Mouse (Mus musculus): ENCODE results near the gene Slc35c1. TPM values are rescaled to one million over a fixed set of nuclear protein-coding genes. Genes with fewer than 3 reads are reported as not detected.

Gene Slc35c1
- polyA plus RNA-seq, 1 experiment = 29.6 TPM

GRCm38 (mm10) chr2:92494423-92494822, 34.1 kb upstream of the Slc35c1 start:
- Histone ChIP-seq H3K27ac (ENCODE audit: insufficient read depth, low read depth, low read length) (no peak overlapping the region), H3K36me3 (ENCODE audit: control insufficient read depth, insufficient read depth, low read length) (no peaks in the 10 kb centered on the region), H3K4me3 (ENCODE audit: insufficient read depth, low read depth, low read length) (no peak overlapping the region), H3K27me3 (replicated peaks; ENCODE audit: control insufficient read depth, insufficient read depth, low read length) (no peaks in the 10 kb centered on the region), H3K4me1 (ENCODE audit: control insufficient read depth, insufficient read depth, low read length) (no peaks in the 10 kb centered on the region)
- DNase-seq = no peak
- 45% methylated on average over 8 of the region's 8 CpGs for WGBS
- no peak for TF ChIP-seq CTCF (conservative IDR thresholded peaks at IDR 0.05; ENCODE audit: insufficient read depth, insufficient read length, low read depth, low read length)
- no peak for TF ChIP-seq POLR2A (IDR thresholded peaks at IDR 0.05; ENCODE audit: low read depth, low read length)

- Histone ChIP-seq H3K4me1 (ENCODE audit: control insufficient read depth, insufficient read depth, low read length) (no peaks in the 10 kb centered on the region), H3K4me3 (ENCODE audit: insufficient read depth, low read depth, low read length) (no peak overlapping the region), H3K27me3 (replicated peaks; ENCODE audit: control insufficient read depth, insufficient read depth, low read length) (no peaks in the 10 kb centered on the region), H3K27ac (ENCODE audit: insufficient read depth, low read depth, low read length) (no peak overlapping the region), H3K36me3 (ENCODE audit: control insufficient read depth, insufficient read depth, low read length) (no peaks in the 10 kb centered on the region)
- no peak for DNase-seq
- WGBS = 45% methylated on average over 15 of the region's 15 CpGs
- TF ChIP-seq CTCF (conservative IDR thresholded peaks at IDR 0.05; ENCODE audit: insufficient read depth, insufficient read length, low read depth, low read length) (no peak), POLR2A (IDR thresholded peaks at IDR 0.05; ENCODE audit: low read depth, low read length) (no peak)
These were observed 33.5 kb upstream of the Slc35c1 start for GRCm38 (mm10) chr2:92493656-92494390.

GRCm38 (mm10) chr2:92491950-92492501, 31.7 kb upstream of the Slc35c1 start:
- 40% methylated on average over 12 of the region's 12 CpGs for WGBS
- DNase-seq = peak; percentile 56
- no peaks in the 10 kb centered on the region for H3K36me3 ChIP-seq (ENCODE audit: control insufficient read depth, insufficient read depth, low read length)
- H3K27ac ChIP-seq (ENCODE audit: insufficient read depth, low read depth, low read length) = no peak overlapping the region
- H3K4me1 ChIP-seq (ENCODE audit: control insufficient read depth, insufficient read depth, low read length) = no peaks in the 10 kb centered on the region
- TF ChIP-seq POLR2A (IDR thresholded peaks at IDR 0.05; ENCODE audit: low read depth, low read length) (no peak), CTCF (conservative IDR thresholded peaks at IDR 0.05; ENCODE audit: insufficient read depth, insufficient read length, low read depth, low read length) (no peak)
- H3K4me3 ChIP-seq (ENCODE audit: insufficient read depth, low read depth, low read length) = no peak overlapping the region
- H3K27me3 ChIP-seq (replicated peaks; ENCODE audit: control insufficient read depth, insufficient read depth, low read length) = no peaks in the 10 kb centered on the region

- Histone ChIP-seq H3K36me3 (ENCODE audit: control insufficient read depth, insufficient read depth, low read length) (no peaks in the 10 kb centered on the region), H3K27ac (ENCODE audit: insufficient read depth, low read depth, low read length) (no peak overlapping the region), H3K4me3 (ENCODE audit: insufficient read depth, low read depth, low read length) (no peak overlapping the region), H3K4me1 (ENCODE audit: control insufficient read depth, insufficient read depth, low read length) (no peaks in the 10 kb centered on the region; the same call in 1 of the 2 replicates), H3K27me3 (replicated peaks; ENCODE audit: control insufficient read depth, insufficient read depth, low read length) (no peaks in the 10 kb centered on the region)
- WGBS = 80% methylated on average over 10 of the region's 10 CpGs
- no peak for DNase-seq
- TF ChIP-seq CTCF (conservative IDR thresholded peaks at IDR 0.05; ENCODE audit: insufficient read depth, insufficient read length, low read depth, low read length) (no peak), POLR2A (IDR thresholded peaks at IDR 0.05; ENCODE audit: low read depth, low read length) (no peak)
These were observed 30.2 kb upstream of the Slc35c1 start for GRCm38 (mm10) chr2:92490541-92490940.

GRCm38 (mm10) chr2:92487791-92488190, 27.5 kb upstream of the Slc35c1 start:
- no peaks in the 10 kb centered on the region for H3K36me3 ChIP-seq (ENCODE audit: control insufficient read depth, insufficient read depth, low read length)
- no peak for DNase-seq
- WGBS = 85% methylated on average over 8 of the region's 8 CpGs
- no peak overlapping the region for H3K4me3 ChIP-seq (ENCODE audit: insufficient read depth, low read depth, low read length)
- H3K27me3 ChIP-seq (replicated peaks; ENCODE audit: control insufficient read depth, insufficient read depth, low read length) = no peaks in the 10 kb centered on the region
- TF ChIP-seq CTCF (conservative IDR thresholded peaks at IDR 0.05; ENCODE audit: insufficient read depth, insufficient read length, low read depth, low read length) (no peak), POLR2A (IDR thresholded peaks at IDR 0.05; ENCODE audit: low read depth, low read length) (no peak)
- no peaks in the 10 kb centered on the region; the same call in 1 of the 2 replicates for H3K4me1 ChIP-seq (ENCODE audit: control insufficient read depth, insufficient read depth, low read length)
- H3K27ac ChIP-seq (ENCODE audit: insufficient read depth, low read depth, low read length) = no peak overlapping the region

GRCm38 (mm10) chr2:92486911-92487310, 26.6 kb upstream of the Slc35c1 start:
- no peak for DNase-seq
- Histone ChIP-seq H3K36me3 (ENCODE audit: control insufficient read depth, insufficient read depth, low read length) (no peaks in the 10 kb centered on the region), H3K4me3 (ENCODE audit: insufficient read depth, low read depth, low read length) (no peak overlapping the region), H3K4me1 (ENCODE audit: control insufficient read depth, insufficient read depth, low read length) (no peaks in the 10 kb centered on the region; the same call in 1 of the 2 replicates), H3K27ac (ENCODE audit: insufficient read depth, low read depth, low read length) (no peak overlapping the region), H3K27me3 (replicated peaks; ENCODE audit: control insufficient read depth, insufficient read depth, low read length) (no peaks in the 10 kb centered on the region)
- TF ChIP-seq POLR2A (IDR thresholded peaks at IDR 0.05; ENCODE audit: low read depth, low read length) (no peak), CTCF (conservative IDR thresholded peaks at IDR 0.05; ENCODE audit: insufficient read depth, insufficient read length, low read depth, low read length) (no peak)
- WGBS = 64% methylated on average over 2 of the region's 2 CpGs

GRCm38 (mm10) chr2:92486403-92486802, 26.1 kb upstream of the Slc35c1 start:
- TF ChIP-seq POLR2A (IDR thresholded peaks at IDR 0.05; ENCODE audit: low read depth, low read length) (no peak), CTCF (conservative IDR thresholded peaks at IDR 0.05; ENCODE audit: insufficient read depth, insufficient read length, low read depth, low read length) (peak; percentile 89)
- Histone ChIP-seq H3K4me3 (ENCODE audit: insufficient read depth, low read depth, low read length) (no peak overlapping the region), H3K27me3 (replicated peaks; ENCODE audit: control insufficient read depth, insufficient read depth, low read length) (no peaks in the 10 kb centered on the region), H3K4me1 (ENCODE audit: control insufficient read depth, insufficient read depth, low read length) (no peaks in the 10 kb centered on the region; the same call in 1 of the 2 replicates), H3K36me3 (ENCODE audit: control insufficient read depth, insufficient read depth, low read length) (no peaks in the 10 kb centered on the region), H3K27ac (ENCODE audit: insufficient read depth, low read depth, low read length) (no peak overlapping the region)
- peak; percentile 79 for DNase-seq
- WGBS = 2% methylated on average over 11 of the region's 11 CpGs

All from kidney, adult 2 months (tissue).